Mouse (Mus musculus) lung, postnatal 36 days (tissue): ENCODE results near the gene Prr19.
A peak's percentile ranks its signal among the peaks of the same experiment; 100 is the strongest.

ENCODE experiments used
- DNase-seq: peaks from one replicate; pipeline ENCODE4 v3.0.0; 2022; ENCODE audit warnings: mixed read lengths

Gene Prr19

DNA sequence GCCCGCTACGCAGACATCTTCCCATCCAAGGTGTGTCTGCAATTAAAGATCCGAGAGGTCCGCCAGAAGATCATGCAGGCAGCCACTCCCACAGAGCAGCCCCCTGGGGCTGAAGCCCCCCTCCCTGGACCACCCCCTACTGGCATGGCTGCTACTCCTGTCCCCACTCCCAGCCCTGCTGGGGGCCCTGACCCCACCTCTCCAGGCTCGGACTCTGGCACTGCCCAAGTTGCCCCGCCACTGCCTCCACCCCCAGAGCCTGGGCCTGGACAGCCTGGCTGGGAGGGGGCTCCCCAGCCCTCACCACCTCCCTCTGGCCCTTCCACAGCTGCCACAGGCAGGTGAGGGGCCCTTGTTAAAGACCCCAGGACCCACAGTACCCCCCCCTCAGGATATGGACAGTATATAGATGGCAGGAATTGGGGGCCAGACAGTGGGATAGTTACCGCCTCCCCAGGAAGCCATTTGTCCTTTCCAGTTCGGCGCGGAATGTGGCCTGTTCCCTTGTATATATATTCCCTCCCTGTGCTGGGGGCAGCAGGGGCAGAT, 7.9 kb upstream of the Prr19 start:
- DNase-seq, result no peak

DNA sequence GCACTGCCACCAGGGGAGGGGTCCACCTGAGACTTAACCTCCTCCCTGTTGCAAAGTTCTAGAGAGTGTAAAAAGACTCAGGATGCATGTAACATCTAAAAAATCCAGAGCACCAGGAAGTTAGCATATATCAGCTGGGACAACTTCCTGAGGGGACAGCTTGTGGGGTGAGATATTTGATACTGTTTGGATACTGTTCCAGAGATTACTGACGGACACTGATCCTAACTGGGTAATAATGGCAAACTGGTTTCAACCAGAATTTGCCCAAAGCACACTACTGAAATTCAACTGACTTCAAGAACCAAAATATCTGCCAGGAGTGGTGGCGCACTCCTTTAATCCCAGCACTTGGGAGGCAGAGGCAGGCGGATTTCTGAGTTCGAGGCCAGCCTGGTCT, 6.7 kb upstream of the Prr19 start:
- DNase-seq, result no peak

DNA sequence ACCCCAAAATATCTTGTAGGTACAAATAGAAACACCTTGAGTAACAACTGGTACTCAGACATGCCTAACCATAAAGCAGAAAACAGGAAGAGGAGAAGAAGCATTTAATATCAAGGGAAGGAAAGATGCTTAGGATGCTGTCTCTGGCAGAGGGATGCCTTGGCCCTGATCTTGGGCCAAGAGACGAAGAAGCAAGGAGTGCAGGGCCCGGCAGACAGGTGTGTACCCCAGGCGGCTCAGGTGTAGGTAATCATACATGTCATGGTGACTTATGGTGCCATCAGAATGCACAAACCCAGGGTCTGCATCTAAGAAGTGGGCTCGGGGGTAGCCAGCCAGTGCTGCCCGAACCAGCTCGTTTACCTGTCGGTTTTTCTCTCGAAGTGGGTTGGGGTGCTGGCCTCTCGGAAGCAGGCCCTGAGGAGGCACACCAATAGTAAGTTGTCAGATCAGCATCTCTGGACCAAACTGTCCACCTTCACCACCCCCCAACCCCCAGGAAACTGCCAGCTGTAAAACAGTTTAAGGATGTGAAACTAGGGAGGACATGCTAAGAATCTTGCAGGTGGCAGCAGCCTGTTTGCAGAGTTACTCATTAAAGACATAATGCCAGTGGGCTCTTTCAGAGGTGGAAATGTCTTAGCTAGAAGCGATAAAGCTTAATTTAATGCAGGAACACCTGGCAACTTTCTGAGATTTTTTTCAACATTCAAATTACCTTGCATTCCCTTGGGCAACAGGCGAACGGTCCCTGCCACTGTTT, 6.1 kb upstream of the Prr19 start:
- DNase-seq, result no peak

DNA sequence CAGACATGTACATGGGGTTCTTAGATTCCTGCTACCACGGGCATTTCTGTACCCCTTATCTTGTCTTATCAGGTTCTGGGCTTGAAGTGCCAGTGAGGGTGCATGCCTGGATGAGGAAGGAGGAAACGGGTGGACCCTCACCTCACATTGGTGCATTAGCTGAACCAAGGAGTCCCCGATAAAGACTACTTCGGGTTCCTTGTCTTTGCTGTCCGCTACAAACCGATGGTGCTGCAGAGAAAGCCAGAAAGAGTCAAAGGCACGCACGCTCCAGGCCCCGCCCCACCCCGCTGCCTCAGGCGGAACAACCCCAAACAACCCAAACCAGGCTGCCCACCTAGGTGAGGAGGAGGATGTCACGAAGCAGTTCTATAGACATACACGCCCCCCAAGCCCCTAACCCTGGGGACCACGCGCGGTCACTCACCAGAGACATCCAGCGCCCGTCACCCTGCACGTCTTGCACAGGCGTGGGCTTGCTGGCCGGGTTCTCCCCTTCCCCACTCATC, 4.2 kb upstream of the Prr19 start:
- DNase-seq, result peak; percentile 53

DNA sequence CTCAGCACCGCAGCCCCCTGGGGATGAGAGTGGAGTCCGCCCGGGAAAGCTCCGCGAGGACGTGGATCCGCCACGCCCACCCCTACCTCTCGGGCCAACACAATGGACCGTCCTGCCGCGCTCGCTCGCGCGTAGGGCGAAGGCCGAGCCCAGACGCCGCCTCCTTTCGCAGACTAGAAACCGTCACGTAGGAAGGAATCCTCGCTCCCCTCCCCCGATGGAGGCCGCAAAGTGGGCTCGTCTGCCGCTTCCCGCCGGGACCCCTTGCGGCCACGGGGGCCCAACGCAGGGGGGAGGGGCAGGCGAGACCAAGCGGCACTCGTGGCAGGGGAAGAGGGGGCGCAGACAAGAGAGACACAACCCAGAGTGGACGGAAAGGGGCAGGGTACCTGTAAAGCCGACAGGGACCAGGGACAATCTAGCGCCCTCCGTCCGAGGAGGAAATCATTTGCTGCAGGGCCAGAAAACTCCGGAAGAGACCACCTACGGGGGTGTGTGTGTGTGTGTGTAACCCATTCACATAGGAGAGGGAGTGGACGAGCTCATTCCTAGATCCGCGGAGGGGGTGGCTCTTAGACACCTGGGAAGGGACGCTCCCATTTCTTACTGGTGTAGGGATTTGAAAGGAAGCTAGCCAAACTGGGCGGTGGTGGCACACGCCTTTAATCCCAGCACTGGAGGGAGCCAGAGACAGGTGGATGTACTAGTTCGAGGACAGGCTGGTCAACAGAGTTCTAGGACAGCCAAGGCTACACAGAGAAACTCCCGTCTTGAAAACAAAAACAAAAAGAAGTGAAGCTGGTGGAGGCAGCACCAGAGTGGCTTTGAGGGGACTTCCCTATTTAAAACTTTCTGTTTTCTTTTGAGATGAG, 3.5 kb upstream of the Prr19 start, which contains the start of gene Pafah1b3:
Gene Pafah1b3 (minus strand): TSS at position 533 of the 872 bp plus-strand sequence.
- DNase-seq, result peak; percentile 91

DNA sequence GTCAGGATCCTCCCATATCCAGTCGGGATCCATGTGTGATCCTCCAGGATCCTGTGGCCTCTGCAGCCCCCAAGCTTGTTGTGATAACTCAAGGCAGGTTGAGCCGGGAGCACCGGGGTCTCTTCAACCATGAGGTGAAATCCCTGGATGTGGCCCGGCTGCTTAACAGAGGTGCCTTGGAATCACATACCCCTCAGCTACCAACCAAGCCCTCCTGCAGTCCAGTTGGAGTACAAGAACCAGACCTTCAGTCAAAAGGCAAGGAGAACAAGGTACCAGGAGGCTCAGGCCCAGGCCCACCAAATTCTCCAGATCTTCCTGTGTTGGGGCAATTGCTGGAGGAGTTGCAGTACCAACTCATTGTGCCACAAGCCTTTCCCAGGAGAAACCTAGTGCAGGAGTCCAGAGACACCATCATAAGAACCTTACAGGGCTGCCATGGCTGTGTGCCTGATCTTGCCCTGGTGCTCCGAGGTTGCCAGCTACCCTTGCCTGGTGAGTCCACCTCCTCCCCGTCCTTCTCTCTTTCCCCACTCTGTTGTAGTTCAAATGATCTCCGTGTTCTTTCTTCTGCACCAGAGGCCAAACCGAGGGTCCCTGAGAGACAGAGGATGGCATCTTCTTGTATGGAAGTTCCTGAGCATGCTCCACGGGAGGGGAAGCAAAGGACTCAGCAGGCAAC, 1.9 kb downstream of the Prr19 start:
- no peak for DNase-seq

DNA sequence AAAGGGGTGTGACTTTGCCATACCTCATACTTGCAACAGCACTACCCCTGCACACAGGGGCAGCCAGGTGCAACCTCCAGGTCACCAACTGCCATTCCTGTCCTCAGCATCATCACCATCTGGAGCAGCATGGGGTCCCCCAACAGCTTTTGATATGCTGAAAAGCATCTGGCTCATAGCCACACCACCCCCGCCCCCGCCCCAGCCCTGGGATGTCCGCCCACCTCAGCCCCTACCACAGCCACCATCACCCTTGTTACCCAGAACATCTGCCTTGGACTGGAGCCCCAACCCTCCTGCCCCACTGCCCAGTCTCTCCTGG, 2.4 kb downstream of the Prr19 start:
- no peak for DNase-seq

DNA sequence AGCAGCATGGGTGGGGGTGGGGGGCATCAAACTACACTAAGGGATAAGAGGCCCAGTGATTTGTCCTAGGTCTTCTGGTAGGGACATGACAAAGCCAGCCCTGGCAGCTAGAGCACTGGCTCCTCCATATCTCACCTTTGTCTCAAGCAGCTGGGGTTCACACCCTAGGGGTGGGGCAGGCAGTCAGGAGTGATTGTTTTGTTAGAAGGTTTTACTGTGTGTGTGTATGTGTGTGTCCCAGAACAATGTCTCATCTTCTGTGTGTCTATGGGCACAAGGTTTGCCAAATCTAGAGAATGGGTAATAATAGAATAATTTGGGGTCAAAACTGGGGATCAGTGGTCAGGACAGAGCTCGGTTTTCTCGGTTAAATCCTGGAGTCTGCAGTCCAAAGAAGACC, 4.3 kb downstream of the Prr19 start:
- DNase-seq, result no peak

DNA sequence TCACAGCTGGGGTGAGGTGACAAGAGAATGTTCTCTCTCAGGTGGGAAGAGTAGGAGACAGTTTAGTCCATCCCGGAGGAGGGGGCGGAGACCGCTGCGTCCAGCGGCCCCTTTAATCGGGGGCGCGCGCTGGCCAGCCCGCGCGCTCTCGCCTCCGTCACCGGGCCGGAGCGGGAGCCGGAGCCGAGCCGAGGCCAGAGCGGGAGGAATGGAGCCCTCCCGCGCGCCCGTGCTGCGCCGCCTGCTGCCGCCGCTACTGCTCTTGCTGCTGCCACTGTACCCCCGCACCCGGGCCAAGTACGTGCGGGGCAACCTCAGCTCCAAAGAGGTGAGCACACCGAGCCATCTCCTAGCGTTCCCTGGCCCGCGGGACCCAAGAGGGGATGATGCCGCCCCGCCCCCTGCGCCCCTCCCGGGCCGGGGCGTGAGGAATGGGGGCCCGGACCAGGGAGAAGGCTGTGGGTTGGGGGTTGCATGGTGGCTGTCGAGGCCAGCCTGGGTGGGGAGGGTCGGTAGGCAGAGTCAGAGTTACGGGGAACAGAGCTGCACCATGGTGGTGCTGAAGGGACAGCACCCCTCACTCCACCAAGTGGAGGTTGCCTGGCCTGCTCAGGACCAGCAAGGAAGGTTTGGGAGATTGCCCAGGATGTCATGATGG, 4.9 kb downstream of the Prr19 start, which contains the start of gene Tmem145:
Gene Tmem145 (plus strand): TSS at position 151 of the 658 bp plus-strand sequence.
- peak; percentile 41 for DNase-seq

DNA sequence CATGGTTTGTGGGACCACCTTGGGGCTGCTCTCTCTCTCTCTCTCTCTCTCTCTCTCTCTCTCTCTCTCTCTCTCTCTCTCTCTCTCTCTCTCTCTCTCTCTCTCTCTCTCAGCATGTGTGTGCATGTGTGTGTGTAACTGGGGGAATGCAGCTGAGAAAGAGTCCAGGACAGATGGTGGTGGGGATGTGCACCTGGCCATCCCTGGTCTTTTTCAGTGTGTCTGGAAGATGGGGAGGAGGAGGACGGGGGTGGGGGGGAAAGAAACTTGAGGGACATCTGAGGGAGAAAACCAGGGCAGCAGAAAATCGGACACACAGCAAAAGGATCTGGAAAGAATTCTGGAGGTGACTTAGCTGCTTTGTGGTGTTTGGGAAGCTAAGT, 5.4 kb downstream of the Prr19 start:
- no peak for DNase-seq

DNA sequence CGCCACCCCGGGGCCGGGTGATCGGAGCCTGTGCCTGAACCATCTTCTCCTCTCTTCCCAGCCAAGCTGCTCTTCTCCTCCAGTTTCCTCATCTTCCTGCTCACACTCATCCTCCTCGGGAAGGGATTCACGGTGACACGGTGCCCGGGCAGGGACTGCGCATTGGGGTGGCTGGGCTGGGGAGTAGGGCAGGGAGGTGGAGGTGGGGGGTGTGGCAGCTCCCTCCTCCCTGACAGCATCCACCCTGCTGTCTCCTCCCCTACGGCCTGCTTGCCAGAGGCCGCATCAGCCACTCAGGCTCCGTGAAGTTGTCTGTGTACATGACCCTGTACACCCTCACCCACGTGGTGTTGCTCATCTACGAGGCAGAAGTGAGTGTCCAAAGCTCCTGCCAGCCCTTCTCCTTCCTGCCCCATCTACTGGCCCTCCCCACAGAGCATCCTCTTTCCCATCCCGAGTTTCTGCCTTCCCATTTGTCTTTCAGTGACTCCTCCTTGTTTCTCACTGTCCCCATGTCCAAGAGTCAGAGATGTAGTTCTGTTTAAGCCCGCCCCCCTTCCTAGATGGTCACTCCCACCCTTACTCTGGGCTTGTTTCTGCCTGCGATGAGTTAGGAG, 7.6 kb downstream of the Prr19 start:
- DNase-seq, result no peak

DNA sequence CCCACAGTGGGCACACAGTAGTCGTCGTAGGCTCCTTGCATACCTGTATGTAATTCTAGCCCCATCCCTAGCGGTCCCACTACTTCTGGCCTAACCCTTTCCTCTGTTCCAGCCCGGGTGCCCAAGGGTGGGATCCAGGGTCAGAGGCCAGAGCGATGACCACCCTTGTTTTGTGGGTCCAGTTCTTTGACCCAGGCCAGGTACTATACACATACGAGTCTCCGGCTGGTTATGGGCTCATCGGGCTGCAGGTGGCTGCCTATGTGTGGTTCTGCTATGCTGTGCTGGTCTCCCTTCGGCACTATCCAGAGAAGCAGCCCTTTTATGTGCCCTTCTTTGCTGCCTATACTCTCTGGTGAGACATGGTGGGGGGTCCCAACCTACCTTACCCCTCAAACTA, 8.2 kb downstream of the Prr19 start:
- DNase-seq, result no peak

DNA sequence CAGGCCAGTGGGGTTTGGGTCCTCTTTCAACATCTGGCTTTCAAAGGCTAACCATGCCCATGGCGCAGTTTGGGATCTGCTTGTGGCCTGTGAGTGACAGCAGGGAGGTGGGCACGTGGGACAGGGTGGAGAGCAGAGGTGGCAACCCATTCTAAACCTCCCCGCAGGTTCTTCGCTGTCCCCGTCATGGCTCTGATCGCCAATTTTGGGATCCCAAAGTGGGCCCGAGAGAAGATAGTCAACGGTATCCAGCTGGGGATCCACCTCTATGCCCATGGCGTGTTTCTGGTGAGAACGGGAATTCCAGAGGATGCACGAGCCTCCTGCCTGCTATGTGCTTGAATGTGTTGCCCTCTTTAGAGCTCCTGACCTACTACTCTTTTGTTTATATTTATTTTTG, 10.0 kb downstream of the Prr19 start:
- DNase-seq, result no peak

DNA sequence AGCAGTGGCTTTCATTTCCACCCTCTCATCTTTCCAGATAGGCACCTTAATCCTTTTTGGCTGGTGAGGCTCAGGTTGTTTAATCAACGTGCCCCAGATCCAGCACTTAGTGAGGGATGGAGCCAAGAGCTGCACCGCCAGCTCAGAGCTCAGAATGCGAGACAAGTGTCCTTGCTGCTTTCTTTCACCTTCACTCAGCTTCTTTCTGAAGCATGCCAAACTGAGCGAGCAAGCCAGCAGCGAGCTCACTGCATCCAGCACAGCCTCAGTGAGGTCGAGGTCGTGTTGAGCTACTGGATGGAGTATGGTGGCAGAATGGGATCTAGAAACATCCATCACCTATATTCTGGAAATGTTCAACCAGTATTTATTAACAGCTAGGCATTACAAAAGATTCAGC, 12.1 kb downstream of the Prr19 start:
- DNase-seq, result no peak

DNA sequence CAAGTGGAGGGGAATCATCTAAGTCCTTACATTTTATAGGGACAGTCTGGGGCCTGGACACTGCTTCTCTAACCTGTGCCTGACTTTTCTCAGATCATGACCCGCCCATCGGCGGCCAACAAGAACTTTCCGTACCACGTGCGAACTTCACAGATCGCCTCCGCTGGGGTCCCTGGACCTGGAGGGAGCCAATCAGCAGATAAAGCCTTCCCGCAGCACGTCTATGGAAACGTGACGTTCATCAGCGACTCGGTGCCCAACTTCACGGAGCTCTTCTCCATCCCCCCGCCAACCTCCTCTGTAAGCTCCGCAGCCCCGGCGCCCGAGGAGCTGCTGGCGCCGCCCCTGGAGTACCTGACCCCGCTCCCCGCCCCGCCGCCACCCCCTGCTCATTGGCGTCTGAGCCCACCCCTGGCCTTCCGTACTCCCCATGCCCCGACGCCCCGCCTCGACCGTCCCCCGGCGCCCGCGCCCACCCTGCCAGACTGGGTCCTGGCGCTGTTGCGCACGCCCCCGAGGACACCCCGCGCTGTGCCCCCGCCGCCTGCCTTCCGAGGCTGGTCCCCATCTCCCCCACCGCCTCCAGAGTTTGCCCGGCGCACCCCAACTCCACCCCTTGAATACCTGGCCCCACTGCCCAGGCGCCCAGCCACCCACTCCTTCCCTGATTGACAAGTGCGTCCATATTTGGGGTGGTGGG, 13.5 kb downstream of the Prr19 start:
- DNase-seq, result no peak

DNA sequence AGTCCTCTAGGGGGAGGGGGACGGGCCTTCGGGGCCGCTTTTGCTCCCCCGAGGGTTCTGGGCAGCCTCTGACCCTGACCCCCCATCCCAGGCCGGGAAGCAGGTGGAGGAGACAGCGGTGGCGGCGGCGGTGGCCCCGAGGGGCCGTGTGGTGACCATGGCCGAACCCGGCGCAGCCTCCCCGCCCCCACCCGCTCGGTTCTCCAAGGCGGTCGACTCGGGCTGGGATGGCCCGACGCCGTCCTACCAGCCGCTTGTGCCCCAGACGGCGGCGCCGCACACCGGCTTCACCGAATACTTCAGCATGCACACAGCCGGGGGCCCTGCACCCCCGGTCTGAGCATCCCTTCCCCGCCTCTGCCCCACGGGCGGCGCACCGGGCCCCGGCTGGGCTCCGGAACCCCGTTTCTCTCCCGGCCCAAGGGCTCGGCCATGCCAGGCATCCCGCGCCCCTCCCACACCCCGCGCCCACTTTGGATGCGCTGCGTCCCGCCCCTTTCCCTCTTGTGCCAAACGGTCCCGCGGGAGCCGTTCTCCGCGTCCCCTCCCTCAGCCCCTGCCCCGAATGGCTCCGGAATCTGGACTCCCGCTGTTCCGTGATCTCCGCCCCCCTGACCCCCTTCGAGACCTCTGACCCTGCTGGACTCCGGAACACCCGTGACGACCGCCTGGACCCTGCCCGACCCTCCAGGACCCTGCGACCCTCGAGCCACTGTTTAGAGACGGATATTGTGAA, 14.3 kb downstream of the Prr19 start:
- no peak for DNase-seq

DNA sequence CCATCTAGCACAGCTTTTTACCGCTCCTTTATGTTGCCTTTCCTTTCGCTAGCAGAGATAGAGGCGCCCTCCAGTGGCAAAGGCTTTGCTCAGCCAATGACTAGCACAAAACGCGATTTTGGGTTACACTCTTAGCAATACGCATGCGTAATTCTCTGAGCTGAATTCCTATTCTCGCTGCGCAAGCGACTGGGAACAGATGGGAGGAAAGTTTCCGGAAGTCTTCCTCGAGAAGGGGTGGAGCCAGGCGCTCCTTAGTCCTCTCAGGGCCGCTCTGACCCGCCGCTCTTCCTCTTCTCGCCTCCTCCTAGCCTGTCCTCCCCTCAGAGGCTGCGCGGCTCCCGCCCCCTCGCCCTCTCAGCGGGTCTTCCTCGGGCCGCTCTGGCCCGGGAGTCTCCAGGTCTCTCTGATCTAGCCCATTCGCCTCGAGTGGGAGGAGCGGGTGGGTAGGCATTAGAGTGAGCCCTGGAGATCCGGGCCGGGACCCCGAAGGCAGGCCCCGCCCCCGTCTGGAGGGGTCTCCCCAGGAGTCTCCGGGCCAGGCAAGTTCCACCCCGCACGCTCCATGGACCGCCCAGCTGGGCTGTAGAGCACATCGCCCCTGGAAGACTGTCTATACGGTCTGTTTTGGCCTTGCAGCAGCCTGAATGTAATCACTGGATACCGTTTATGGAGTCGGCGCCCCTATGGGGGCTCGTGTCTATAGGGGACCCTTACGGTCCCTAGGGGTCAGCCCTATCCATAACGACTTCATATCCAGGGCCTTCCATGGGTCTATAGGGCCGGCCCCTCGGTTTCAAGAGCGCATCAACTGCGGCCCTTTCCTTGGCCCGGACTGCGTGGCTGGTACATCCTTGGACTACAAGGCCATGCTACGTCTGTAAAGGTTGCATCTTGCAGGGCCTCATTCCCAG, 15.6 kb downstream of the Prr19 start, which contains the start of gene Megf8:
Gene Megf8 (plus strand): TSS at position 633 of the 914 bp plus-strand sequence.
- peak; percentile 99 for DNase-seq

DNA sequence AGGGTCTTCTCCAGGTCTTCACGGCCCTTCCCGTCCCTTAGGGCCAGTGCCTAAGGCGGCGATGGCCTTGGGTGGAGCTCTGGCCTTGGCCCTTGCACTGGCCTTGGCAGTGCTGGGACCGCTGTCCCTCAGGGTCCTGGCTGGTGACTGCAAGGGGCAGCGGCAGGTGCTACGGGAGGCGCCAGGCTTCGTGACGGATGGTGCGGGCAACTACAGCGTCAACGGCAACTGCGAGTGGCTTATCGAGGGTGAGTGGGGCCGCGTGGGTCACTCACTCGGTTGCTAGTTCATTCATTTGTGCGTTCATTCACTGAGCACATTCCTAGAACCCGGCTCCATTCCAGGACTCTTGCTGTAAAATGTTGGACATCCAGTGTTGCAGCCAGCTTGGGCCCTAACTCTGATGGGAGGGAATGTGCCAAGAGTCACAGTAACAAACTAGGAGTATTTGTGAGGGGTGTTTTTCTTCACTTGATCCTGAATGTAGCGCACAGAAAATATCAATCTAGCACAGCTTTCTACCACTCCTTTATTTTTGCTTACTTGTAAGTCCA, 16.3 kb downstream of the Prr19 start:
- peak; percentile 16 for DNase-seq

DNA sequence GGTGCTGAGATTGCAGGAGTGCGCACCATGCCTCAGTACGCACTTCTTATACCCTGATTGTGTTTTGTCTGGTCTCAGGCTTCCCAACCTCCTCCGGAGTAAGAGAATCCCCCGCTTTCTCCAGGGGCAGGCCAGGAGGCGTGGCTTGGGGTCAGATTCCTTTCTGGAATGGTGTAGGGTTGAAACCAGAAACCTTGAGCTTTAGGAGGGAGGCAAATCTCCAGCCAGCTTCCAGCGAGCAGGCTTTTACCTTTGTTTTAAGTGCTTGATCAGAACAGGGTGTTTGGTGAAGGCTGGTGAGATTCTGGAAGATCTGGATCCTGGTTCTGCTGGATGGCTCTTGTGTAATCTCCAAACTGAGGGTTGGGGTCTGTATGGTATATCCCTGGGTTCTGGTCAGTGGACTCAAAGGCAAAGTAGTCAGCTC, 20.9 kb downstream of the Prr19 start:
- DNase-seq, result peak; percentile 18
